Mouse (Mus musculus): ENCODE results near the gene Serpina3f. TPM values are rescaled to one million over a fixed set of nuclear protein-coding genes. Genes with fewer than 3 reads are reported as not detected.

Gene Serpina3f
- polyA plus RNA-seq, 1 experiment from 2014 or later: 0.17 TPM

GRCm38 (mm10) chr12:104186041-104186581 is 28.2 kb upstream of the Serpina3f start:
- DNase-seq (ENCODE audit: low spot score) (no peak), ATAC-seq (ENCODE audit: low FRiP score, low TSS enrichment) (peak; percentile 73)
- 70% methylated on average over 3 of the region's 3 CpGs for WGBS
- Histone ChIP-seq H3K9ac (ENCODE audit: low read length) (no peak overlapping the region), H3K27ac (replicated peaks) (no peak overlapping the region), H3K27me3 (ENCODE audit: control insufficient read depth, insufficient read depth, low read length) (no peaks in the 10 kb centered on the region), H3K9me3 (ENCODE audit: control insufficient read depth, low read length) (no peaks in the 10 kb centered on the region), H3K4me1 (replicated peaks; ENCODE audit: control insufficient read depth, insufficient read depth) (no peaks in the 10 kb centered on the region), H3K36me3 (ENCODE audit: control insufficient read depth, insufficient read depth, low read length) (no peaks in the 10 kb centered on the region), H3K4me2 (replicated peaks; ENCODE audit: low read depth) (no peak overlapping the region), H3K4me3 (ENCODE audit: low read depth, low read length) (no peak overlapping the region)
- no peak for TF ChIP-seq EP300 (optimal IDR thresholded peaks at IDR 0.05)
- no peak for TF ChIP-seq CTCF (IDR thresholded peaks at IDR 0.05; ENCODE audit: low read depth)

GRCm38 (mm10) chr12:104189246-104189645 is 25.1 kb upstream of the Serpina3f start:
- Histone ChIP-seq H3K4me3 (ENCODE audit: low read depth, low read length) (no peak overlapping the region), H3K9me3 (ENCODE audit: control insufficient read depth, low read length) (no peaks in the 10 kb centered on the region), H3K27me3 (ENCODE audit: control insufficient read depth, insufficient read depth, low read length) (no peaks in the 10 kb centered on the region), H3K4me2 (replicated peaks; ENCODE audit: low read depth) (no peak overlapping the region), H3K9ac (ENCODE audit: low read length) (no peak overlapping the region), H3K36me3 (ENCODE audit: control insufficient read depth, insufficient read depth, low read length) (no peaks in the 10 kb centered on the region), H3K27ac (replicated peaks) (no peak overlapping the region), H3K4me1 (replicated peaks; ENCODE audit: control insufficient read depth, insufficient read depth) (no peaks in the 10 kb centered on the region)
- DNase-seq (ENCODE audit: low spot score) (no peak), ATAC-seq (ENCODE audit: low FRiP score, low TSS enrichment) (no peak)
- WGBS: 60% methylated on average over 2 of the region's 2 CpGs
- no peak for TF ChIP-seq EP300 (optimal IDR thresholded peaks at IDR 0.05)
- TF ChIP-seq CTCF (IDR thresholded peaks at IDR 0.05; ENCODE audit: low read depth): no peak

- no peaks in the 10 kb centered on the region for H3K27me3 ChIP-seq (ENCODE audit: control insufficient read depth, insufficient read depth, low read length)
- no peaks in the 10 kb centered on the region for H3K36me3 ChIP-seq (ENCODE audit: control insufficient read depth, insufficient read depth, low read length)
- no peaks in the 10 kb centered on the region for H3K4me1 ChIP-seq (replicated peaks; ENCODE audit: control insufficient read depth, insufficient read depth)
- TF ChIP-seq EP300 (optimal IDR thresholded peaks at IDR 0.05) (no peak), CTCF (IDR thresholded peaks at IDR 0.05; ENCODE audit: low read depth) (no peak)
- DNase-seq (ENCODE audit: low spot score) (no peak), ATAC-seq (ENCODE audit: low FRiP score, low TSS enrichment) (no peak)
- H3K4me2 ChIP-seq (replicated peaks; ENCODE audit: low read depth): no peak overlapping the region
- no peaks in the 10 kb centered on the region for H3K9me3 ChIP-seq (ENCODE audit: control insufficient read depth, low read length)
- no peak overlapping the region for H3K27ac ChIP-seq (replicated peaks)
- H3K4me3 ChIP-seq (ENCODE audit: low read depth, low read length): no peak overlapping the region
- no peak overlapping the region for H3K9ac ChIP-seq (ENCODE audit: low read length)
Measured at GRCm38 (mm10) chr12:104190852-104191251, 23.5 kb upstream of the Serpina3f start.

DNA sequence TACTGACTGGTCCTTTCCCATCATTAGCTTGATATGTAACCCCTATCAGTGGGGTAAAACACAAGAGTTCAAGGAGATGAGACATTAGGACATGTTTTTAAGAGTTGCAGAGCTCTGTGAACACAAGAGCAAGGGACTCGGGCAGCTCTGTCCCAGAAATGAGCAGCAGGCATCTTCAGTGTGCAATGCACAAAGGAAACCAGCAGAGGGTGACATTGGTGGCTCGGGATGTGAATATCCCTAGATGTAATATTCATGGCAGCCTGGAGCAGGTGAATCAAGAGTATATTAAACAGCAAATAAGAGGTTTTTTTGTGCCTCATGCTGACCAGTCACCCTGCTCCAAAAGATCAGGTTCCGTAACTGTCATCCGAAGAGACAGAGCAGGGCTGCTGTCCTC is 5.2 kb upstream of the Serpina3f start:
- no peak overlapping the region for H3K9ac ChIP-seq (ENCODE audit: low read length)
- no peak overlapping the region for H3K4me3 ChIP-seq (ENCODE audit: low read depth, low read length)

GRCm38 (mm10) chr12:104209802-104210201 is 4.5 kb upstream of the Serpina3f start:
- Histone ChIP-seq H3K36me3 (ENCODE audit: control insufficient read depth, insufficient read depth, low read length) (no peaks in the 10 kb centered on the region), H3K4me1 (replicated peaks; ENCODE audit: control insufficient read depth, insufficient read depth) (no peaks in the 10 kb centered on the region), H3K9ac (ENCODE audit: low read length) (no peak overlapping the region), H3K27me3 (ENCODE audit: control insufficient read depth, insufficient read depth, low read length) (no peaks in the 10 kb centered on the region), H3K27ac (replicated peaks) (no peak overlapping the region), H3K4me2 (replicated peaks; ENCODE audit: low read depth) (no peak overlapping the region), H3K4me3 (ENCODE audit: low read depth, low read length) (no peak overlapping the region), H3K9me3 (ENCODE audit: control insufficient read depth, low read length) (no peaks in the 10 kb centered on the region)
- ATAC-seq (ENCODE audit: low FRiP score, low TSS enrichment) (no peak), DNase-seq (ENCODE audit: low spot score) (no peak)
- WGBS: 97% methylated on average over 2 of the region's 2 CpGs
- TF ChIP-seq EP300 (optimal IDR thresholded peaks at IDR 0.05): no peak
- no peak for TF ChIP-seq CTCF (IDR thresholded peaks at IDR 0.05; ENCODE audit: low read depth)

More for the DNA sequence above, 5.2 kb upstream of the Serpina3f start:
- DNase-seq (ENCODE audit: low spot score) (no peak), ATAC-seq (ENCODE audit: low FRiP score, low TSS enrichment) (no peak)
- TF ChIP-seq EP300 (optimal IDR thresholded peaks at IDR 0.05): no peak
- TF ChIP-seq CTCF (IDR thresholded peaks at IDR 0.05; ENCODE audit: low read depth): peak; percentile 59
- Histone ChIP-seq H3K36me3 (ENCODE audit: control insufficient read depth, insufficient read depth, low read length) (no peaks in the 10 kb centered on the region), H3K9me3 (ENCODE audit: control insufficient read depth, low read length) (no peaks in the 10 kb centered on the region), H3K4me2 (replicated peaks; ENCODE audit: low read depth) (no peak overlapping the region), H3K27ac (replicated peaks) (no peak overlapping the region), H3K27me3 (ENCODE audit: control insufficient read depth, insufficient read depth, low read length) (no peaks in the 10 kb centered on the region), H3K4me1 (replicated peaks; ENCODE audit: control insufficient read depth, insufficient read depth) (no peaks in the 10 kb centered on the region)
- 76% methylated on average over 4 of the region's 4 CpGs for WGBS

DNA sequence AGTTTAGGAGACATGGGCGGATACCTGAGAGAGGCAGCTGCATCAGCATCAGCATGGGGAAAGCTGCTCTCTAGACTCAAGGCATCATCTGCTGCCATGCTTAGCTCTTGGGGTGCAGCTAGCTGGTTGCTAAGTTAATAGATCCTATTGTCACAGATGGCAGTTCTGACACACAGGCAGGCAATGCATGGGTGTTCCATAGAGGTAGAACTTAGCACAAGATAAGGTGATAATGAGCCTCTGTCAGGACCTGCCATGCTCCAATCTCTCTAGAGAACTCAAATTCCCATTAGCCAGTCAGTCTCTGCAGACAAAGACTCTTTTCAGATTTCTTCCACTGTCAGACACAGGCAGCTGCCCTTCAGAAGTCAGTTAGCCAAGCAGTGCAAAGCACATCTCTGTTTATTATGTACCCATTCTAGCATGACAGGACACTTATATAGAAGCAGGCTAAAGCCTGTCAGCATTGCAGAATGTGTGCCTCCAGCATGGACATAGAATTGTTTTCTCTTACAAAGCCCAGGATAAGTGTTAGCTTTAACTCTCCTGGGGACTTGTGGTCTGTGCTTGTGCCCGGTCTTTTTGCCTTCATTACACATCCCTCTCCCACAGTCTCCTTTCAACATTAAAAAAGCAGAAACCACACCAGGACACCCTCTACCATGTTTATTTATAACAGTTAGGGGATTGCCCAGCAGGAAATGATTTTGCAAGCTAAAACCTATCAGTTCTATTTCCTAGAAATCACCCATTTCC is 477 bp upstream of the Serpina3f start:
- ATAC-seq (ENCODE audit: low FRiP score, low TSS enrichment) (no peak), DNase-seq (ENCODE audit: low spot score) (no peak)
- Histone ChIP-seq H3K27ac (replicated peaks) (no peak overlapping the region), H3K36me3 (ENCODE audit: control insufficient read depth, insufficient read depth, low read length) (no peaks in the 10 kb centered on the region), H3K4me2 (replicated peaks; ENCODE audit: low read depth) (no peak overlapping the region), H3K4me1 (replicated peaks; ENCODE audit: control insufficient read depth, insufficient read depth) (no peaks in the 10 kb centered on the region), H3K27me3 (ENCODE audit: control insufficient read depth, insufficient read depth, low read length) (no peaks in the 10 kb centered on the region), H3K4me3 (ENCODE audit: low read depth, low read length) (no peak overlapping the region), H3K9ac (ENCODE audit: low read length) (no peak overlapping the region), H3K9me3 (ENCODE audit: control insufficient read depth, low read length) (no peaks in the 10 kb centered on the region)
- WGBS: 62% methylated on average over 2 of the region's 2 CpGs
- TF ChIP-seq CTCF (IDR thresholded peaks at IDR 0.05; ENCODE audit: low read depth) (no peak), EP300 (optimal IDR thresholded peaks at IDR 0.05) (no peak)
